Mouse (Mus musculus): Measurements from ENCODE around the gene Gm10306.

DNA sequence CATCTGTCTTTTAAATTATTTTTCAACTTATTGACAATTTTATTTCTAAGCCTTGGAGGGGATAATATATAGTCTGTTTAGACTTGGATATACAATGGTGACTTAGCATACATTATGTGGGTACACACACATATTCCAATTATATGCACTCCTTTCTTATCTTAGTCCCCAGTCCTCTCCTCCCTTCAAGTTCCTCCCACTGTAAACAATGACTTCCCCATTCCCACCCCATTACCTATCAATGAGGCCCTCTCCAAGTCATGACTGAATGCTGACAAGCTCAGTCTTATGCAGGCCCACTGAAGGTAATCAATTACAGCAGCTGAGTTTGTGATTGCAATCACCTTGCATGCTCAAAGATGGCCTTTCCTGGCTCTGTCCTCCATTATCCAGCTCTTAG, 8.0 kb downstream of the Gm10306 start:
- TF ChIP-seq ZC3H11A (IDR thresholded peaks at IDR 0.05; ENCODE audit: low read depth, low read length): no peak
- no peak for TF ChIP-seq POLR2AphosphoS2 (IDR thresholded peaks at IDR 0.05; ENCODE audit: low read depth, low read length)
- no peak for TF ChIP-seq EP300 (IDR thresholded peaks at IDR 0.05; ENCODE audit: low read length)
- TF ChIP-seq CTCF (conservative IDR thresholded peaks at IDR 0.05 in 1 of 2, IDR thresholded peaks at IDR 0.05 in 1 of 2; ENCODE audit: low read depth in 2 of 2, low read length in 2 of 2): no peak
- no peak for TF ChIP-seq MAZ (IDR thresholded peaks at IDR 0.05; ENCODE audit: low read depth, low read length)
- no peak for TF ChIP-seq KAT2A (IDR thresholded peaks at IDR 0.05; ENCODE audit: insufficient replicate concordance, low read length)
- no peak for TF ChIP-seq MAX (IDR thresholded peaks at IDR 0.05; ENCODE audit: low read length)
- no peak for TF ChIP-seq POLR2A (IDR thresholded peaks at IDR 0.05; ENCODE audit: low read depth, low read length)
